Mouse (Mus musculus) ZHBTc4 (cell line): ENCODE results near the gene Atp13a5.
A peak's percentile ranks its signal among the peaks of the same experiment; 100 is the strongest.

Experiments
- DNase-seq: peaks from one replicate; pipeline ENCODE4 v3.0.0-alpha.2; 2011; ENCODE audit warnings: low read depth, low spot score

The Atp13a5 gene

GRCm38 (mm10) chr16:29378458-29378857 is at the start of gene Atp13a5:
Atp13a5 (minus strand) TSS chr16:29378732.
- no peak for DNase-seq

GRCm38 (mm10) chr16:29414822-29415221 is 36.3 kb upstream of the Atp13a5 start:
- no peak for DNase-seq

- no peak for DNase-seq
Observed at GRCm38 (mm10) chr16:29407319-29407718, 28.8 kb upstream of the Atp13a5 start.

- no peak for DNase-seq
Observed at GRCm38 (mm10) chr16:29399079-29399478, 20.5 kb upstream of the Atp13a5 start.

GRCm38 (mm10) chr16:29384781-29385180 is 6.2 kb upstream of the Atp13a5 start:
- DNase-seq, result no peak

- DNase-seq, result no peak
Observed at GRCm38 (mm10) chr16:29374636-29375035, 3.9 kb downstream of the Atp13a5 start.

- DNase-seq, result no peak
Observed at GRCm38 (mm10) chr16:29331351-29332044, 47.0 kb downstream of the Atp13a5 start.

GRCm38 (mm10) chr16:29330948-29331347 is 47.6 kb downstream of the Atp13a5 start:
- DNase-seq, result no peak

- DNase-seq, result no peak
Observed at GRCm38 (mm10) chr16:29329213-29329612, 49.3 kb downstream of the Atp13a5 start.

- no peak for DNase-seq
Observed at GRCm38 (mm10) chr16:29327910-29328309, 50.6 kb downstream of the Atp13a5 start.

- no peak for DNase-seq
Observed at GRCm38 (mm10) chr16:29325233-29325919, 53.2 kb downstream of the Atp13a5 start.

- DNase-seq, result no peak
Observed at GRCm38 (mm10) chr16:29320717-29321116, 57.8 kb downstream of the Atp13a5 start.

- no peak for DNase-seq
Observed at GRCm38 (mm10) chr16:29315391-29315790, 63.1 kb downstream of the Atp13a5 start.

- no peak for DNase-seq
Observed at GRCm38 (mm10) chr16:29314991-29315390, 63.5 kb downstream of the Atp13a5 start.

- DNase-seq, result no peak
Observed at GRCm38 (mm10) chr16:29297555-29298021, 80.9 kb downstream of the Atp13a5 start.

GRCm38 (mm10) chr16:29280691-29281090 is 97.8 kb downstream of the Atp13a5 start:
- DNase-seq, result no peak

- no peak for DNase-seq
Observed at GRCm38 (mm10) chr16:29254325-29254724, 124.2 kb downstream of the Atp13a5 start.

GRCm38 (mm10) chr16:29235951-29236350 is 142.6 kb downstream of the Atp13a5 start:
- DNase-seq, result no peak

- DNase-seq, result peak; percentile 46
Observed at GRCm38 (mm10) chr16:29216395-29217295, 161.9 kb downstream of the Atp13a5 start.

- peak; percentile 71 for DNase-seq
Observed at GRCm38 (mm10) chr16:29209605-29210411, 168.7 kb downstream of the Atp13a5 start, which contains the start of gene Hrasls. Hrasls (plus strand) TSS chr16:29209695.

- DNase-seq, result no peak
Observed at GRCm38 (mm10) chr16:29208841-29209240, 169.7 kb downstream of the Atp13a5 start.
